Mouse (Mus musculus): ENCODE data around the gene Spaca4. TPM values are rescaled to one million over a fixed set of nuclear protein-coding genes. Genes with fewer than 3 reads are reported as not detected.

Spaca4 gene
- polyA plus RNA-seq, 1 experiment from 2014 or later = not detected

DNA sequence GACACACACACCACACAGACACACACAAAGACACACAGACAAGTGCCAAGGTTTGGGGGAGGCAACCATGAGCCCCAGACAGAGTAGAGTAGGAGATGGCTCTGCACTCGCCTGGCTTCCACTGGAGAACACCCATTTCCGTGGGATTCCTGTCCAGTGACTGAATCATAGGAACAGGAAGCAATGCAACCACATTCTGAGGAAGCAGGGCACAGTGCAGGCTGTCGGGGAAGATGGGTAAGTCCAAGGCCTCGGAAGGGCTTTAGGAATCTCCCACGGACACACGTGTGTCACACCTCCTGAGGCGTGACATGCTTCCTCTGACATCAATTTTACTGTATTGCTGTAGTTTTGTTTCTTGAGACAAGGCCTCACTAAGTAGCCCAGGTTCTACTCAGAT, 22.5 kb upstream of the Spaca4 start:
- WGBS = 71% methylated on average over 7 of the region's 7 CpGs
- Histone ChIP-seq H3K36me3 (no peaks in the 10 kb centered on the region), H3K27me3 (no peaks in the 10 kb centered on the region), H3K4me1 (replicated peaks) (peaks cover 17% of the 10 kb centered on the region), H3K4me3 (no peak overlapping the region), H3K27ac (no peak overlapping the region), H3K9me3 (replicated peaks) (no peaks in the 10 kb centered on the region), H3K4me2 (no peak overlapping the region), H3K9ac (no peak overlapping the region)
- no peak for ATAC-seq (replicated peaks; ENCODE audit: insufficient number of reproducible peaks, insufficient read depth, low FRiP score, low read depth)

DNA sequence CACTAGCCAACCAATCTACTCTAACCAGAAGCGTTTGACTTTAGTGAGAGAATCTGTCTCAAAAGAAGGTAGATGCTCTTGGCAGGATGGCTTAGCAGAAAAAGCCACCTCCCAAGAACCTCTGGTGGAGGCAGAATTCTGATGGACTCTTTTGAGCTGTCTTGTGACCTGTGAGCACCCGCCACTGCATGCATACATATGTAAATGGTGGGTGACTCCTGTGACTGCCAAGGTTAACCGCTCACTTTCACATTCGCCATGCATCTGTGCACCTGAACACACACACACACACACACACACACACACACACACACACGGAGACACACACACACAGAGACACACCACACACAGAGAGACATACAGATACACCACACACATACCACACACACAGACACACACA, 21.8 kb upstream of the Spaca4 start:
- 87% methylated on average over 5 of the region's 5 CpGs for WGBS
- Histone ChIP-seq H3K9me3 (replicated peaks) (no peaks in the 10 kb centered on the region), H3K9ac (no peak overlapping the region), H3K4me2 (no peak overlapping the region), H3K36me3 (no peaks in the 10 kb centered on the region), H3K4me3 (no peak overlapping the region), H3K4me1 (replicated peaks) (peaks cover 17% of the 10 kb centered on the region), H3K27ac (no peak overlapping the region), H3K27me3 (no peaks in the 10 kb centered on the region)
- 0 out of 2 replicates have a peak, but pooled peaks have one; percentile 11 for ATAC-seq (replicated peaks; ENCODE audit: insufficient number of reproducible peaks, insufficient read depth, low FRiP score, low read depth)

DNA sequence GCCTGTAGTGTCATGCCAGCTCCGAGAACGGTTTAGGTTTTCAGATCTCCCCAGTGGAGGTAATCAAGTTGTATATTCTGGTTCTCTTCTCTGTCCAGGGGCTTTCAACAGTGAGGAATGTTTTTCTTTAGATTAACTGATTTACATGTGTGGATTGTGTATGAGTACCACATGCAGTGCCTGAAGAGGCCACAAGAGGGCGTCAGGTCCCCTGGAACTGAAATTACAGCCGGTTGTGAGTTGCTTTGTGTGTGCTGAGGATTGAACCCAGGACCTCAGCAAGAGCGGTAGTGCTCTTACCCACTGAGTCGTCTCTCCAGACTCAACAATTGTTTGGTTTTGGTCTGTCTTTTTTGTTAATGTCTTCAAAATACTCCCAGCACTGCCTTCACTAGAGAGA, 20.9 kb upstream of the Spaca4 start:
- H3K4me3 ChIP-seq = no peak overlapping the region
- WGBS = 55% methylated on average over 6 of the region's 6 CpGs
- no peak overlapping the region for H3K4me2 ChIP-seq
- ATAC-seq (replicated peaks; ENCODE audit: insufficient number of reproducible peaks, insufficient read depth, low FRiP score, low read depth) = no peak
- H3K9ac ChIP-seq = no peak overlapping the region
- no peaks in the 10 kb centered on the region for H3K27me3 ChIP-seq
- no peak overlapping the region for H3K27ac ChIP-seq
- peaks cover 20% of the 10 kb centered on the region for H3K4me1 ChIP-seq (replicated peaks)
- no peaks in the 10 kb centered on the region for H3K9me3 ChIP-seq (replicated peaks)
- no peaks in the 10 kb centered on the region for H3K36me3 ChIP-seq

DNA sequence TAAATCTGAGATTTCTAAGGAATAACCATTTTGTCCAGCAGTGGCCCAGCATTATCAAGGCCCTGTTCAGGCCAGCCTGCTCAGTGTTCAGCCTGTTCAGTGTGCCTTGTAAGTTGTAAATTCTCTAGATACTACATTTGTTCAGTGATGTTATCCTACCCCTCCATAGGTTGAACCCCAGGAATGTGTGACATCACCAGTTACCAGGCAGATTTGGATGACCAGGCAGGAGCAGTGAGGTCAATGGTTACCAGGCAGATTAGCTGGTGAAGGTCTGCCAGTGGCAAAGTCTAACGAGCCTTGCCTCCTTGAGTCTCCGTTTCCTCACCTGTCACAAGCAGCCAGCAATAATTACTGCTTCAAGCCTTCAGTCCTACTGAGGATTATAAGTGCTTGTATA, 18.8 kb upstream of the Spaca4 start:
- no peak for ATAC-seq (replicated peaks; ENCODE audit: insufficient number of reproducible peaks, insufficient read depth, low FRiP score, low read depth)
- Histone ChIP-seq H3K36me3 (no peaks in the 10 kb centered on the region), H3K27ac (no peak overlapping the region), H3K9ac (no peak overlapping the region), H3K27me3 (no peaks in the 10 kb centered on the region), H3K4me1 (replicated peaks) (peaks cover 16% of the 10 kb centered on the region), H3K9me3 (replicated peaks) (no peaks in the 10 kb centered on the region), H3K4me2 (no peak overlapping the region), H3K4me3 (no peak overlapping the region)
- 32% methylated on average over 2 of the region's 2 CpGs for WGBS

DNA sequence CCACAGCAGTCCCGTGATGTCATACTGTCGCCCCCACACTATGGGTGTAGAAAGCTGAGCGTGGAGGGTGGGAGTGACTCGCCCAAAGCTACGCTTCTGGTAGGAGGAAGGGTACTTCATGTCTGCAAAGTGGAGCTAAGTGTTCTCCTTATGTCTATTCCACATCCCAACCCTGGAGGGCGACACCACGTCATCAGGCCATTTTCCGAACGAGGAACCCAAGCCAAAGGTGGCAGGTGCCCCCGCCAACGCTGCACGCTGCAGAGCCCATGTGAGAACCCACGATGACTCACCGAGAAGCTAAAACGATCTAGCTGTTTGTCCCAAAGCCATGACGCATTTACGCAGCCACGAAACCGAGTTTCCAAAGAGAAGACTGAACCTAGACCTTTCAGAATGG, 16.7 kb upstream of the Spaca4 start:
- H3K27me3 ChIP-seq = no peaks in the 10 kb centered on the region
- H3K9me3 ChIP-seq (replicated peaks) = no peaks in the 10 kb centered on the region
- H3K36me3 ChIP-seq = no peaks in the 10 kb centered on the region
- ATAC-seq (replicated peaks; ENCODE audit: insufficient number of reproducible peaks, insufficient read depth, low FRiP score, low read depth) = no peak
- 34% methylated on average over 19 of the region's 19 CpGs for WGBS
- H3K4me2 ChIP-seq = peak overlapping the region; percentile 53
- H3K9ac ChIP-seq = peak overlapping the region; percentile 1; the same call in 1 of the 2 replicates
- 0 out of 2 replicates have a peak, but pooled peaks cover 4% of the 10 kb centered on the region for H3K4me1 ChIP-seq (replicated peaks)
- H3K4me3 ChIP-seq = peak overlapping the region; percentile 31
- no peak overlapping the region for H3K27ac ChIP-seq

DNA sequence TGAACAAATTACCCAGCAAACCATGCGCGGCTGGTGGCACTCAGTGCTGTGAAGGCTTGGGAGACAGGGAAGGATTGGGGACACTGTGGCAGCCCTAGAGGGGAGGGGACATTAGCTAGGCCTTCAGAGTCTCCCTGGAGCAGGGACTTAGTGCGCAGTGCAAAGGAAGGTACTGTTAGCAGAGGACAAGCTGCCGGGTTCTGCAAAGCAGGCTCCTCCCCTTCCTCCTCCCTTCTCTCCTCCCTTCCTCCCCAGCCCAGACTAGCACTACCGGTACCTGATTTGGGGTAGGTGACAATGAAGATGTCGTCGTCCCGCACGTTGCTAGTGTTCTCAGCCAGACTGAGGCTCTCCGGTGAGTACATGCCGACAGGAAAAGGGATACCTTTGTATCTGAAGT, 16.2 kb upstream of the Spaca4 start:
- Histone ChIP-seq H3K4me3 (peak overlapping the region; percentile 31), H3K9me3 (replicated peaks) (no peaks in the 10 kb centered on the region), H3K4me1 (replicated peaks) (0 out of 2 replicates have a peak, but pooled peaks cover 4% of the 10 kb centered on the region), H3K27me3 (no peaks in the 10 kb centered on the region), H3K4me2 (peak overlapping the region; percentile 53), H3K27ac (no peak overlapping the region), H3K9ac (peak overlapping the region; percentile 1; the same call in 1 of the 2 replicates), H3K36me3 (no peaks in the 10 kb centered on the region)
- 30% methylated on average over 11 of the region's 11 CpGs for WGBS
- no peak; the same call in 1 of the 2 replicates for ATAC-seq (replicated peaks; ENCODE audit: insufficient number of reproducible peaks, insufficient read depth, low FRiP score, low read depth)

DNA sequence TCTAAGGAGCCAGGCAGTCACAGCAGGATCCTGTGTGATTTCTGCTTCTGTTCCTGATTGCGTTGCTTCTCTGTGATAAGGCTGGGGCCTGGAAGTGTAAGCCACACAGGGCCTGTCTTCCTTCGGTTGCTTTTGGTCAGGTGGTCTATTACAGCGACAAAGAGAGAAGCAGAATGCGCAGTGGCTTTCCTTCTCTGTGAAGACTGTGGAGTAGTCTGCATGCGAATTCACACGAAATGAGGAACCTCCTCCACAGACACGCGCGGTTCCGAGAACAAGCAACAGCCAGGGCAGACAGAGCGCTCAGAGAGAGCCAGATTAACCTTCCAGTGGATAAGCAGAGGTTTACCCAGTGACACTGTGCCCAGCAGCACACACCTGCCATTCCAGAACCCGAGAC, 15.7 kb upstream of the Spaca4 start:
- H3K4me3 ChIP-seq = no peak overlapping the region
- H3K36me3 ChIP-seq = no peaks in the 10 kb centered on the region
- H3K9ac ChIP-seq = no peak overlapping the region
- 0 out of 2 replicates have a peak, but pooled peaks cover 4% of the 10 kb centered on the region for H3K4me1 ChIP-seq (replicated peaks)
- H3K9me3 ChIP-seq (replicated peaks) = no peaks in the 10 kb centered on the region
- H3K4me2 ChIP-seq = peak overlapping the region; percentile 53; the same call in 1 of the 2 replicates
- no peak overlapping the region for H3K27ac ChIP-seq
- H3K27me3 ChIP-seq = no peaks in the 10 kb centered on the region
- WGBS = 75% methylated on average over 12 of the region's 12 CpGs
- ATAC-seq (replicated peaks; ENCODE audit: insufficient number of reproducible peaks, insufficient read depth, low FRiP score, low read depth) = no peak

DNA sequence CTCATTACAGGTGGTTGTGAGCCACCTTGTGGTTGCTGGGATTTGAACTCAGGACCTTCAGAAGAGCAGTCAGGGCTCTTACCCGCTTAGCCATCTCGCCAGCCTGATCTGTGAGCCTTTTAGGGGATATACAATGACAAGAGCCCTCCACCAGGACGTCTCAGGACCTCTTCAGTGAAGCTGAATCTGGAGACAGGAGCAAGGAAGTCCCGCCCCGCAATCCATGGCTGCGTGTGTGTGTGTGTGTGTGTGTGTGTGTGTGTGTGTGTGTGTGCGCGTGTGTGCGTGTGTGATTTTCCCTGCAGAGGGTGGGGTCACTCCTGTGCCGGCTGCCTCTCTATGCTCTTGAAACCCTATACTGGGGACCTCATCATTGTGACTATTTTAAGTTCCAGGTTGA, 14.2 kb upstream of the Spaca4 start:
- ATAC-seq (replicated peaks; ENCODE audit: insufficient number of reproducible peaks, insufficient read depth, low FRiP score, low read depth) = no peak
- 68% methylated on average over 10 of the region's 10 CpGs for WGBS
- H3K4me3 ChIP-seq = no peak overlapping the region

DNA sequence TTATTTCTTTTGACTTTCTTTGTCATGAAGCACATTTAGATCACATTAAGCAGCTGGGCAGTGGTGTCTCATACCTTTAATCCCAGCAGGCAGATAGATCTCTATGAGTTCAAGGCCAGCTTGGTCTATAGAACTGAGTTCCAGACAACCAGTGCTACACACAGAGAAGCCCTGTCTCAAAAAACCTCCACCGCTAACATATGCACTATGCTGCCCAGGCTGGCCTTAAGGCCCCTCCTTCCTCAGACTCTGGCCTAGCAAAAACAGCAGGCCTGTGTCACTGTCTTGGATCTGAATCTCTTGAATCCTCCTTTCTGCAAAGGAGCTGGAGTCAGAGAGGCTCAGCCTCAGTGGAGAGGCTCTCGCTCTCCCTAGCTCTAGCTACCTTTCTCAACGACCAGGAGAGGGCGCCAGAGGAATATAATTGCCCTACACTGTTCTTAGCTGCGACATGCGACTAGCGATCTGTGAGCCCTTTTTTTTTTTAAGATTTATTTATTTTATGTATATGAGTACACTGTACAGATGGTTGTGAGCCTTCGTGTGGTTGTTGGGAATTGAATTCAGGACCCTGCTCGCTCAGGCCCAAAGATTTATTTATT, 13.7 kb upstream of the Spaca4 start:
- 0 out of 2 replicates have a peak, but pooled peaks cover 4% of the 10 kb centered on the region for H3K4me1 ChIP-seq (replicated peaks)
- no peaks in the 10 kb centered on the region for H3K9me3 ChIP-seq (replicated peaks)
- no peak overlapping the region for H3K4me3 ChIP-seq
- ATAC-seq (replicated peaks; ENCODE audit: insufficient number of reproducible peaks, insufficient read depth, low FRiP score, low read depth) = peak; percentile 82; the same call in 1 of the 2 replicates
- no peaks in the 10 kb centered on the region for H3K36me3 ChIP-seq
- H3K27me3 ChIP-seq = no peaks in the 10 kb centered on the region
- H3K9ac ChIP-seq = no peak overlapping the region
- WGBS = 8% methylated on average over 9 of the region's 9 CpGs
- H3K27ac ChIP-seq = no peak overlapping the region
- no peak overlapping the region for H3K4me2 ChIP-seq

More for the DNA sequence above, 14.2 kb upstream of the Spaca4 start:
- Histone ChIP-seq H3K9ac (no peak overlapping the region), H3K4me2 (no peak overlapping the region), H3K27me3 (no peaks in the 10 kb centered on the region), H3K4me1 (replicated peaks) (0 out of 2 replicates have a peak, but pooled peaks cover 4% of the 10 kb centered on the region), H3K27ac (no peak overlapping the region), H3K36me3 (no peaks in the 10 kb centered on the region), H3K9me3 (replicated peaks) (no peaks in the 10 kb centered on the region)

DNA sequence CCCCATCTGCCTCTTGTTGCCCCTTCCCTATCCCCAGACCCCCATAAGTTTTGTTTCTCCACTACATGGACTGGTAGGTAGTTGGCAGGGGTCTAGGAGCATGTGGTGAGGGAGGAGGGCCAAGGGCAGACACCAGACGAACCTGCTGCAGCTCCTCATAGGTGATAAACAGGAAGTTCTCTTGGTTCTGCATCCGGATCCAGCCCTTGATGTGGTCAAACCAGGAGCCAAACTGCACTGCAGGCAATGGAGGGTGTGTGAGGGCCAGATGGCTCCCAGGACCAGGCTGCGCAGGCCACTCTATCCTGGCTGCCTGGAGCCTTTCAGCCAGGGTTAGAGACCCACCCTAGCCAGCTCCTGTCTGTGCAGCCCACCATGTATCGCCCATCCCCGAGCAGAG, 7.9 kb upstream of the Spaca4 start:
- Histone ChIP-seq H3K4me3 (no peak overlapping the region), H3K27ac (no peak overlapping the region), H3K9ac (no peak overlapping the region), H3K36me3 (no peaks in the 10 kb centered on the region), H3K4me2 (no peak overlapping the region), H3K4me1 (replicated peaks) (0 out of 2 replicates have a peak, but pooled peaks cover 7% of the 10 kb centered on the region), H3K27me3 (no peaks in the 10 kb centered on the region), H3K9me3 (replicated peaks) (no peaks in the 10 kb centered on the region)
- no peak for ATAC-seq (replicated peaks; ENCODE audit: insufficient number of reproducible peaks, insufficient read depth, low FRiP score, low read depth)
- 75% methylated on average over 5 of the region's 5 CpGs for WGBS

DNA sequence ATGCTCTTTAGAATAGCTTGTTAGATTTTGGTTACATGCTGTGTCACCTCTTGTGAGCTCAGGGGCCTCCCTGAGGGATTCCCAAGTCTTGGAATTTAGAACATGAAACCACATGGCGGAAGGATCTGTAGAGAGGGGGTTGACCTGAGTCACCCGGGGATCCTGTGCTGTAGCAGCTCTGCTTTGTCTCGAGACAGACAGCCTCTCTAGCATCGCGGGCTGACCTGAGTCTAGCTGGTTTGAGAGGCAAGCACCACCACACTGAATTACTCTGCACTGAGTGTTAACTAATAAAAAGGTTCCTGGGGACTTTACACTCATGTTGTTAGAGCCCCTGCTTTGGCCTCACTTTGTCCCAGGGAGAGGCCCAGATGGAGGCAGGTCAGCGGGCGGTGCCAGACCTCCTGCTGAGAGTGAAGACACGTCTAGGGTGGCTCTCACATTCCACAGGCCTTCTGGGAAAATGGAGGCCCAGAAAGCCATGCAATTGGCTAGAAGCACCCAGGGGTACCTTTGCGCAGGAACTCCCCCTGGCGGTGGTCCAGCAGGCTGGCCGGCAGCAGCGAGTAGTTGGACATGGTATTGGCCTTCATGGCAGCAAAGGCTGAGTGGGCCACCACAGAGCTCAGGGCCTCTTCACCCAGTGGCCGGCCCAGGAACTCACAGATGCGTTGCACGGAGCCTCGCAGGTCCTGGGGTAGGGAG, 5.3 kb upstream of the Spaca4 start:
- Histone ChIP-seq H3K27me3 (no peaks in the 10 kb centered on the region), H3K9ac (no peak overlapping the region), H3K36me3 (0 out of 2 replicates have a peak, but pooled peaks cover 3% of the 10 kb centered on the region), H3K27ac (no peak overlapping the region), H3K4me2 (no peak overlapping the region), H3K9me3 (replicated peaks) (no peaks in the 10 kb centered on the region), H3K4me1 (replicated peaks) (0 out of 2 replicates have a peak, but pooled peaks cover 7% of the 10 kb centered on the region), H3K4me3 (no peak overlapping the region)
- 19% methylated on average over 16 of the region's 16 CpGs for WGBS
- ATAC-seq (replicated peaks; ENCODE audit: insufficient number of reproducible peaks, insufficient read depth, low FRiP score, low read depth) = no peak

Data from heart, embryonic 15.5 days (tissue).